Mouse (Mus musculus): ENCODE measurements at regions not wholly inside any gene's neighbourhood (a gene's known extent, or its start where the extent isn't known, plus 50 kb on each side); places are given as distances from the start of the nearest gene placed in this dataset.

GRCm38 (mm10) chr12:25455281-25455989, 358.5 kb upstream of the Id2 start:
- no peak for DNase-seq (ENCODE audit: low spot score)

- DNase-seq (ENCODE audit: low spot score), result no peak
Observed at GRCm38 (mm10) chr12:25453356-25453755, 356.4 kb upstream of the Id2 start.

- DNase-seq (ENCODE audit: low spot score), result no peak
Observed at GRCm38 (mm10) chr12:25451156-25451555, 354.2 kb upstream of the Id2 start.

- no peak for DNase-seq (ENCODE audit: low spot score)
Observed at GRCm38 (mm10) chr12:25444355-25444754, 347.4 kb upstream of the Id2 start.

GRCm38 (mm10) chr12:25439029-25439551, 342.1 kb upstream of the Id2 start:
- no peak for DNase-seq (ENCODE audit: low spot score)

- no peak for DNase-seq (ENCODE audit: low spot score)
Observed at GRCm38 (mm10) chr12:25438217-25439028, 341.5 kb upstream of the Id2 start.

- no peak for DNase-seq (ENCODE audit: low spot score)
Observed at GRCm38 (mm10) chr12:25437556-25437955, 340.6 kb upstream of the Id2 start.

- DNase-seq (ENCODE audit: low spot score), result no peak
Observed at GRCm38 (mm10) chr12:25436220-25436911, 339.4 kb upstream of the Id2 start.

GRCm38 (mm10) chr12:25432796-25433195, 335.9 kb upstream of the Id2 start:
- no peak for DNase-seq (ENCODE audit: low spot score)

- no peak for DNase-seq (ENCODE audit: low spot score)
Observed at GRCm38 (mm10) chr12:25430911-25431310, 334.0 kb upstream of the Id2 start.

- DNase-seq (ENCODE audit: low spot score), result no peak
Observed at GRCm38 (mm10) chr12:25427911-25428642, 331.1 kb upstream of the Id2 start.

GRCm38 (mm10) chr12:25417336-25417735, 320.4 kb upstream of the Id2 start:
- DNase-seq (ENCODE audit: low spot score), result no peak

- DNase-seq (ENCODE audit: low spot score), result no peak
Observed at GRCm38 (mm10) chr12:25416571-25416970, 319.6 kb upstream of the Id2 start.

- DNase-seq (ENCODE audit: low spot score), result no peak
Observed at GRCm38 (mm10) chr12:25415641-25416040, 318.7 kb upstream of the Id2 start.

- DNase-seq (ENCODE audit: low spot score), result no peak
Observed at GRCm38 (mm10) chr12:25415232-25415631, 318.3 kb upstream of the Id2 start.

GRCm38 (mm10) chr12:25407301-25407700, 310.4 kb upstream of the Id2 start:
- no peak for DNase-seq (ENCODE audit: low spot score)

- DNase-seq (ENCODE audit: low spot score), result no peak
Observed at GRCm38 (mm10) chr12:25400326-25400725, 303.4 kb upstream of the Id2 start.

- no peak for DNase-seq (ENCODE audit: low spot score)
Observed at GRCm38 (mm10) chr12:25398726-25399125, 301.8 kb upstream of the Id2 start.

- DNase-seq (ENCODE audit: low spot score), result no peak
Observed at GRCm38 (mm10) chr12:25394326-25394725, 297.4 kb upstream of the Id2 start.

- no peak for DNase-seq (ENCODE audit: low spot score)
Observed at GRCm38 (mm10) chr12:25393501-25393900, 296.6 kb upstream of the Id2 start.

- DNase-seq (ENCODE audit: low spot score), result no peak
Observed at GRCm38 (mm10) chr12:25389202-25389601, 292.3 kb upstream of the Id2 start.

GRCm38 (mm10) chr12:25387791-25388280, 290.9 kb upstream of the Id2 start:
- no peak for DNase-seq (ENCODE audit: low spot score)
